Mouse (Mus musculus) intestine, embryonic 15.5 days (tissue): ENCODE results near the gene Prss45. TPM values are rescaled to one million over a fixed set of nuclear protein-coding genes. Genes with fewer than 3 reads are reported as not detected.

Source experiments
- ATAC-seq: fragments of 200-750 bp; cut with Nextera tagmentation; 2 replicates; pipeline ENCODE4 v1.8.0; 2017; ENCODE audit warnings: moderate TSS enrichment, moderate library complexity
- H3K27ac ChIP-seq: fragments of 300-500 bp; sonication (generic); 2 replicates; pipeline ENCODE4 v1.5.1; 2015; ENCODE audit warnings: mild to moderate bottlenecking, inconsistent platforms
- H3K27me3 ChIP-seq: fragments of 300-500 bp; sonication (generic); replicated peaks from 2 replicates; pipeline ENCODE4 v1.6.1; 2015; ENCODE audit warnings: inconsistent platforms
- H3K36me3 ChIP-seq: fragments of 300-500 bp; sonication (generic); 2 replicates; pipeline ENCODE4 v1.6.1; 2015; ENCODE audit warnings: inconsistent platforms
- H3K4me1 ChIP-seq: fragments of 300-500 bp; sonication (generic); replicated peaks from 2 replicates; pipeline ENCODE4 v1.6.1; 2015; ENCODE audit warnings: inconsistent platforms
- H3K4me2 ChIP-seq: fragments of 300-500 bp; sonication (generic); replicated peaks from 2 replicates; pipeline ENCODE4 v1.6.1; 2015; ENCODE audit warnings: mild to moderate bottlenecking, inconsistent platforms
- H3K4me3 ChIP-seq: fragments of 300-500 bp; sonication (generic); replicated peaks from 2 replicates; pipeline ENCODE4 v1.5.1; 2015; ENCODE audit warnings: inconsistent platforms
- H3K9ac ChIP-seq: fragments of 300-500 bp; sonication (generic); 2 replicates; pipeline ENCODE4 v1.6.1; 2015; ENCODE audit warnings: inconsistent platforms
- H3K9me3 ChIP-seq: fragments of 300-500 bp; sonication (generic); 2 replicates; pipeline ENCODE4 v1.6.1; 2016; ENCODE audit warnings: inconsistent platforms
- WGBS: fragments of 180-500 bp; shearing (Covaris S2); methylation state at CpG from one replicate; pipeline ENCODE4 v1.1.7; 2015; 5-methylcytosine and 5-hydroxymethylcytosine counted together
- polyA plus RNA-seq: library from polyadenylated mRNA; unstranded; fragments of >200 nt; fragmentation: Nextera tagmentation; extraction: Ambion mirVana; gene quantifications from 2 replicates; pipeline ENCODE4 v1.2.1, GENCODE M21; 2015

The Prss45 gene
- polyA plus RNA-seq, 1 experiment from 2014 or later = not detected

- 61% methylated on average over 9 of the region's 9 CpGs for WGBS
- no peak overlapping the region for H3K4me3 ChIP-seq
- H3K4me1 ChIP-seq = peaks cover 18% of the 10 kb centered on the region; the same call in 1 of the 2 replicates
- no peak for ATAC-seq
- no peak overlapping the region for H3K27ac ChIP-seq
- H3K36me3 ChIP-seq = no peaks in the 10 kb centered on the region
- H3K27me3 ChIP-seq = no peaks in the 10 kb centered on the region
- no peak overlapping the region for H3K4me2 ChIP-seq
- H3K9me3 ChIP-seq = no peaks in the 10 kb centered on the region
- no peak overlapping the region for H3K9ac ChIP-seq
Observed at GRCm38 (mm10) chr9:110887388-110888303, 53.3 kb downstream of the Prss45 start.

- H3K36me3 ChIP-seq = no peaks in the 10 kb centered on the region
- no peak for ATAC-seq
- no peaks in the 10 kb centered on the region for H3K9me3 ChIP-seq
- no peak overlapping the region for H3K27ac ChIP-seq
- no peak overlapping the region for H3K9ac ChIP-seq
- WGBS = 91% methylated on average over 14 of the region's 14 CpGs
- H3K4me3 ChIP-seq = no peak overlapping the region
- no peak overlapping the region for H3K4me2 ChIP-seq
- no peaks in the 10 kb centered on the region for H3K27me3 ChIP-seq
- peaks cover 18% of the 10 kb centered on the region; the same call in 1 of the 2 replicates for H3K4me1 ChIP-seq
Observed at GRCm38 (mm10) chr9:110888935-110889334, 54.5 kb downstream of the Prss45 start.

- no peaks in the 10 kb centered on the region for H3K27me3 ChIP-seq
- H3K36me3 ChIP-seq = no peaks in the 10 kb centered on the region
- 10% methylated on average over 21 of the region's 21 CpGs for whole genome bisulfite sequencing
- H3K9me3 ChIP-seq = no peaks in the 10 kb centered on the region
- H3K4me3 ChIP-seq = no peak overlapping the region
- peak; percentile 88 for ATAC-seq
- H3K27ac ChIP-seq = no peak overlapping the region; the same call in 1 of the 2 replicates
- H3K4me1 ChIP-seq = peaks cover 18% of the 10 kb centered on the region; the same call in 1 of the 2 replicates
- peak overlapping the region; percentile 46 for H3K4me2 ChIP-seq
- no peak overlapping the region for H3K9ac ChIP-seq
Observed at GRCm38 (mm10) chr9:110890026-110890783, 55.8 kb downstream of the Prss45 start.

Other genes starting within 250 kb of the Prss45 start
- gene Nradd, start 210.1 kb upstream of the Prss45 start, polyA plus RNA-seq = 27.0 and 29.0 TPM in 2 replicates
- gene Nbeal2, start 180.4 kb upstream of the Prss45 start, polyA plus RNA-seq = 3.6 and 4.9 TPM in 2 replicates
- gene Ccdc12, start 178.1 kb upstream of the Prss45 start, polyA plus RNA-seq = 162 and 166 TPM in 2 replicates
- gene Myl3, start 92.7 kb upstream of the Prss45 start, polyA plus RNA-seq = 0.53 and 0.58 TPM in 2 replicates
- gene Pth1r, start 87.4 kb upstream of the Prss45 start, polyA plus RNA-seq = 21.6 and 23.6 TPM in 2 replicates
- gene Prss42, start 36.4 kb upstream of the Prss45 start, polyA plus RNA-seq = not detected in 2 replicates
- not detected in 2 replicates for gene Prss44, start 20.6 kb upstream of the Prss45 start, polyA plus RNA-seq
- not detected in 2 replicates for gene Prss43, start 7.9 kb upstream of the Prss45 start, polyA plus RNA-seq
- gene Prss46, start 9.9 kb downstream of the Prss45 start, polyA plus RNA-seq = not detected in 2 replicates
- 0.19 and 0.59 TPM in 2 replicates for gene Prss50, start 23.4 kb downstream of the Prss45 start, polyA plus RNA-seq
- gene Als2cl, start 45.3 kb downstream of the Prss45 start, polyA plus RNA-seq = 6.1 and 6.5 TPM in 2 replicates
- gene Tmie, start 45.5 kb downstream of the Prss45 start, polyA plus RNA-seq = 2.1 and 2.5 TPM in 2 replicates
- gene Fam240a, start 82.3 kb downstream of the Prss45 start, polyA plus RNA-seq = not detected in 2 replicates
- gene Tdgf1, start 111.6 kb downstream of the Prss45 start, polyA plus RNA-seq = not detected in 2 replicates
- 0.23 and 0.34 TPM in 2 replicates for gene Lrrc2, start 117.0 kb downstream of the Prss45 start, polyA plus RNA-seq
- 0.24 and 0.81 TPM in 2 replicates for gene Rtp3, start 156.0 kb downstream of the Prss45 start, polyA plus RNA-seq
- gene Ltf, start 184.7 kb downstream of the Prss45 start, polyA plus RNA-seq = 2.2 and 5.1 TPM in 2 replicates
- gene Ccrl2, start 222.9 kb downstream of the Prss45 start, polyA plus RNA-seq = 1.8 and 2.6 TPM in 2 replicates